Mouse (Mus musculus): ENCODE measurements around the gene Bbx. TPM values are rescaled to one million over a fixed set of nuclear protein-coding genes. Genes with fewer than 3 reads are reported as not detected.

The Bbx gene
- polyA plus RNA-seq, 1 experiment from 2014 or later, result 24.8 TPM

DNA sequence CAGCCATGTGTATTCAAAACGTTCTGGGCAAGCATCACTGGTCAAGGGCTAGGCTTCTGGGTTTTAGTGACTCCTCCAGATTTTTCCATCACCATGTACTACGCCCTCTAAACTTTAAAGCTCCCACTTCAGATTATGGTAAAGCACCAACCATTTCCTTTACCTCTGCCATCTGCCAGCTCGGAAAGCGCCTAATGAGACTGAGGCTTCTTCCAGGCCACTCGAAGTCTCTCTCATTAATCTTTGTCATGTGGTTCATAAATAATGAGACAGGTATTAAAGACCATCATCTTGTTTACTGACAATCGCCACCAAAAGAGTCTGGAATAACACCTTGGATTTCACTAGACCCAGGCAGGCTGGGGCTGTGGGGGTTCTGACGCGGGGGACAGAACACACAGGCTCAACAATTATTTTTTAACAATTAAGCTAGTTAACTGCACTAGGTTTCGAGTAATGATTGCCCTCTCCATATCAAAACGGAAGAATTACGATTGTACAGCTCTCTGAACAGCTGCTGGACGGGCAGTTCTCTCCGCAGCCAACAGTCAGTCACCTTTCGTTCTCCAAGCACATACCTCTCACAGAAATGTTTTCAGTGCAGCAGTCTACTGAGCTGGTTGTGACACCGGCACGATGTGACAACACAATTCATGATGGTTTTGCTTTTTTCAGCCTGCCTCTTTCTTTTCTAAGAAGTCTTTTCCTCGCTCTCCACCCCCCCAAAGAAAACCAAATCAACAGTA lies 68.6 kb downstream of the Bbx start:
- peak overlapping the region; percentile 50 for H3K4me2 ChIP-seq (replicated peaks)

DNA sequence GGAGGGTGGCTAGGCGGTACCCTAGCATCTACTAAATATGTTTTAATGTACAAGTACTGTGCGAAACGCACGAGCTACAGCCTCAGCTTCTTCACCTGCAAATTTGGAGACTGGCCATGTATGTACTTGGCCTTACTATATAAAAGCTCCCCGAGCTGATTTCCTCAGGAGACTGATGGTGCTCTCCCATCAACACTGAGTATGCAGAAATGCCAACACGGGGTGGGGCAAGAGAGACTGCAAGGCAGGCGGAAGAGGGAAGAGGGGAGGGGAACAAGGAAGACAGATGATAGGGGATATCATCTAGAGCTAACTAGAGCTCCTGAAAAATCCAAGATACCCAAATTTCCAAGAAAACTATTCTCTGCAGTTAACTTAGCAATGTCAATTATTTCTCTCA lies 71.6 kb downstream of the Bbx start:
- Histone ChIP-seq H3K9me3 (no peaks in the 10 kb centered on the region), H3K27me3 (replicated peaks) (no peaks in the 10 kb centered on the region), H3K4me1 (peaks cover 11% of the 10 kb centered on the region), H3K4me2 (replicated peaks) (no peak overlapping the region), H3K9ac (no peak overlapping the region), H3K4me3 (no peak overlapping the region), H3K27ac (no peak overlapping the region), H3K36me3 (no peaks in the 10 kb centered on the region)
- 88% methylated on average over 7 of the region's 7 CpGs for WGBS
- ATAC-seq (ENCODE audit: low FRiP score, low read depth), result no peak

More for the DNA sequence above, 68.6 kb downstream of the Bbx start:
- H3K27ac ChIP-seq, result no peak overlapping the region
- H3K27me3 ChIP-seq (replicated peaks), result no peaks in the 10 kb centered on the region
- H3K4me1 ChIP-seq, result peaks cover 11% of the 10 kb centered on the region
- H3K36me3 ChIP-seq, result no peaks in the 10 kb centered on the region
- 47% methylated on average over 17 of the region's 17 CpGs for WGBS
- peak overlapping the region; percentile 41 for H3K9ac ChIP-seq
- ATAC-seq (ENCODE audit: low FRiP score, low read depth), result peak; percentile 52
- no peaks in the 10 kb centered on the region for H3K9me3 ChIP-seq
- H3K4me3 ChIP-seq, result peak overlapping the region; percentile 24

DNA sequence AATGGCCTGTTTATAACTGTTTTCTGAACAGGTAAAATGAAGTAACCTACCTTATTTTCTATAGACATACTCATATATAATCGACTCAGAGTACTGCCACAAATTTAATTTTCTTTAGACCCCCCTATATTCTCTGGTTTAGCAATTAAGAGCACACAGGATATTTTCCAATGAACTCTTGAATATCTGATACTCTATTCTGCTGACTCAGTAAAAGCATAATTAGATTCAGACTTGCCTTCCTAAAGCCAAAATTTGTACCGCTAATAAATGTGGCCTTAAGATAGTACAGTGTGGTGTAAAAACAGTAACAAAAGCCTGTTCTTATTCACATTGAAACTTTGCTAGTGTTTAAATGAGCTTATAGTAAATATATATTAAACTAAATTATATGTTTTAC lies 102.5 kb downstream of the Bbx start:
- Histone ChIP-seq H3K4me1 (no peaks in the 10 kb centered on the region), H3K4me3 (no peak overlapping the region), H3K27ac (no peak overlapping the region), H3K9ac (no peak overlapping the region), H3K27me3 (replicated peaks) (no peaks in the 10 kb centered on the region), H3K36me3 (no peaks in the 10 kb centered on the region), H3K9me3 (no peaks in the 10 kb centered on the region), H3K4me2 (replicated peaks) (no peak overlapping the region)
- 92% methylated on average over 2 of the region's 2 CpGs for WGBS
- no peak for ATAC-seq (ENCODE audit: low FRiP score, low read depth)

DNA sequence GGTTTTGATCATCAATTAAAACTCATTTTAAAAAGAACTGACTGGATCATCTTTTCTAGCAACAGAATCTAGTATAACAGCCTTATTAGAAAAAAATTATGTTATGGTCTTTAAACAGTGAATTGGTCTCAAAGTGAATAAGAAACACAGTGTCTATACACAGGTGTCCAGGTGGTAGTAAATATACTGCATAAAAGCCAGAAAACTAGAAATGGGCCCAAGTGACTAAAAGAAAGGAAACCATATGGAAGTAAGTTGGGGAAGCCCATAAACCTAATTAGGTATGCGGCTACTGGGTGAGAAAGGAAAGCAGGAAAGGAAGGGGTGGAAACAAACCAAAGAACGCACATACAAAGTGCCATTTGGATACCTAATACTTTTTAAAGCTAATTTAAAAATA lies 107.4 kb downstream of the Bbx start:
- H3K27ac ChIP-seq, result no peak overlapping the region
- H3K9ac ChIP-seq, result no peak overlapping the region
- no peak for ATAC-seq (ENCODE audit: low FRiP score, low read depth)
- no peaks in the 10 kb centered on the region for H3K27me3 ChIP-seq (replicated peaks)
- no peak overlapping the region for H3K4me2 ChIP-seq (replicated peaks)
- H3K4me1 ChIP-seq, result no peaks in the 10 kb centered on the region
- WGBS, result 89% methylated on average over 2 of the region's 2 CpGs
- H3K36me3 ChIP-seq, result no peaks in the 10 kb centered on the region
- H3K9me3 ChIP-seq, result no peaks in the 10 kb centered on the region
- H3K4me3 ChIP-seq, result no peak overlapping the region

DNA sequence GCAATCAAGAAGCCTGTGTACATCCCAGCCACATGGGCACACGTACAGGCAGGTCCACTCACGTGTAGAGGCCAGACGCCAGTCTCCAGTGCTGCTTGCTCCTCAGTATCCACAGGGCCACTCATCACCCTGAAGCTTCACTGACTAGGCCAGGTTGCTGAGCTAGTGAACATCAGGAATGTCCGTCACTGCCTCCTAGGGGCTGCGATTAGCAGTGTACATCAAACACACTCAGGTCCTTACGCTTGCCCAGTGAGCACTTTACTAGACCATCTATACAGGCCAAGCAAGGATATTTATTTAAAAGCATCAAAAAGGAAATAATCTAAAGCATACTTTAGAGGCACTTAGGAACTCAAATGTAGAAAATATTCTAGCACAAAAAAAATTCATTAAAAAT lies 107.9 kb downstream of the Bbx start:
- no peak overlapping the region for H3K9ac ChIP-seq
- H3K36me3 ChIP-seq, result no peaks in the 10 kb centered on the region
- no peaks in the 10 kb centered on the region for H3K9me3 ChIP-seq
- WGBS, result 87% methylated on average over 6 of the region's 6 CpGs
- no peak overlapping the region for H3K27ac ChIP-seq
- H3K27me3 ChIP-seq (replicated peaks), result no peaks in the 10 kb centered on the region
- H3K4me2 ChIP-seq (replicated peaks), result no peak overlapping the region
- no peak for ATAC-seq (ENCODE audit: low FRiP score, low read depth)
- H3K4me3 ChIP-seq, result no peak overlapping the region
- H3K4me1 ChIP-seq, result no peaks in the 10 kb centered on the region

DNA sequence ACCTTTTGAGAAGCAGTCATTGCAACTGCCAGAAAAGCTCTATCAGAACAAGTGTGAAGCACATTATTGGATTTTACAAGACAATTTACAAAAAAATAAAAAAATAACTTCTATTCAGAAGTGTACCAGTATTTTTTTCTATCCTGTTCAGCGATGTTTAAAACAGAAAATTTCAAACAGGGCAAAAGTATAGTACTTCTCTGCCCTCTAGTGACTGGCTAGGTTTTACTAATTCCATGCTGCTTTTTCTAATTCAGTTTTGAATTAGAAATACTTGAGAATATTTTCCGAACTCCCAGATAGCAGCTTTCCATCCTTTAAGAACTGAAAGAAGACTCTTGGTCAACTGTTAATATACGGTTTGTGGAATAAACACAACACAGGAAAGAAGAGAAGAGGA lies 110.8 kb downstream of the Bbx start:
- no peaks in the 10 kb centered on the region for H3K4me1 ChIP-seq
- H3K27ac ChIP-seq, result no peak overlapping the region
- H3K9me3 ChIP-seq, result no peaks in the 10 kb centered on the region
- H3K4me3 ChIP-seq, result no peak overlapping the region
- WGBS, result 91% methylated on average over 3 of the region's 3 CpGs
- no peaks in the 10 kb centered on the region for H3K27me3 ChIP-seq (replicated peaks)
- ATAC-seq (ENCODE audit: low FRiP score, low read depth), result no peak
- no peak overlapping the region for H3K9ac ChIP-seq
- H3K4me2 ChIP-seq (replicated peaks), result no peak overlapping the region
- H3K36me3 ChIP-seq, result no peaks in the 10 kb centered on the region

DNA sequence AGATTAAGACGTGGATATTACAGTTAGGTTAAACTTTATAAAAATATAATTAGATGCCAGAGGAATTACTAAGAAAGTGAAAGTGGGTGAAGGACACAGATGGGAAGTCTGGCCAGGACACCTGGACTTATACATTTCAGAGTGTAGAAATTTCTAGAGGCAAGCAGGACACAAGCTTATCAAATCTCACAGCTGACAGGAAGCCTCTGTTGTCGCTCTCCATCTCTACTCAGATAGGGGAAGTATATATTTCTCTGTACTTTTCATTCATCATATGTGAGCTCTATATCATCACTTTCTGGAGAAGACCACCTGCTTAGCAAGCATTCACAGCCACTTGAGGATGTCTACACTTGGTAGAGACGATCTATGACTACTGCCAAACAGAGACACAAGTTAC lies 113.9 kb downstream of the Bbx start:
- H3K9ac ChIP-seq, result no peak overlapping the region
- H3K27me3 ChIP-seq (replicated peaks), result no peaks in the 10 kb centered on the region
- no peak overlapping the region for H3K27ac ChIP-seq
- WGBS, result 91% methylated on average over 3 of the region's 3 CpGs
- no peak overlapping the region for H3K4me3 ChIP-seq
- H3K36me3 ChIP-seq, result no peaks in the 10 kb centered on the region
- no peak overlapping the region for H3K4me2 ChIP-seq (replicated peaks)
- H3K4me1 ChIP-seq, result no peaks in the 10 kb centered on the region
- H3K9me3 ChIP-seq, result no peaks in the 10 kb centered on the region
- no peak for ATAC-seq (ENCODE audit: low FRiP score, low read depth)

DNA sequence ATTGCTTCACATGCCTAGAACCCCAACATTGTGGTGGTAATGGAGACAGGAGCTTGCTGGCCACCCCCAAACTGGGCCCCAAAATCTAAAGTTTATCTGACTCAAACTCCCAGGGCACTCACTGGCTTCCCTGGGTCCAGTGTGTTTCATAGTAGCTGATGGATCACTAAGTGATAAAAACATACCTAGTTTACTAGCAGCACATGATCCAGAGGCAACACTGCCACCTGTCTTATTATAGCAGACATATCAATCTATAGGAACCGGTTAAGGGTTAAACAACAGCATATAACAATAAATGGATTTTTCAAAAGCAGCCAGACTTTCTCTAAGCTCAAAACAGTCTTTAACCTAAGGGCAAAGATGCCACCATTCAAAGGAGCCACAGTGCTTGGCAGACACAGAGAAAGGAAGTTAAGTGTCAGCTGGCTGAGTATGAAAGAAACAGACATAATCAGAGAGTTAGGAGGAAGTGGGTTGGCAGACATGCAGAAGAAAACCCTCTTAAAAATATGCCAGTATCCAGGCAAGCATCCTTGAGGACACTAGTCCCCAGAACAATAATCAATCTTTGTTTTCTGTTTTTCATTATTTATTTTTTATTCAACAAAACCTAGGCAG lies 116.7 kb downstream of the Bbx start:
- Histone ChIP-seq H3K27ac (no peak overlapping the region), H3K4me1 (no peaks in the 10 kb centered on the region), H3K4me3 (no peak overlapping the region), H3K9ac (no peak overlapping the region), H3K9me3 (no peaks in the 10 kb centered on the region), H3K4me2 (replicated peaks) (no peak overlapping the region), H3K27me3 (replicated peaks) (no peaks in the 10 kb centered on the region), H3K36me3 (no peaks in the 10 kb centered on the region)
- ATAC-seq (ENCODE audit: low FRiP score, low read depth), result no peak
- 87% methylated on average over 1 of the region's 1 CpGs for WGBS

DNA sequence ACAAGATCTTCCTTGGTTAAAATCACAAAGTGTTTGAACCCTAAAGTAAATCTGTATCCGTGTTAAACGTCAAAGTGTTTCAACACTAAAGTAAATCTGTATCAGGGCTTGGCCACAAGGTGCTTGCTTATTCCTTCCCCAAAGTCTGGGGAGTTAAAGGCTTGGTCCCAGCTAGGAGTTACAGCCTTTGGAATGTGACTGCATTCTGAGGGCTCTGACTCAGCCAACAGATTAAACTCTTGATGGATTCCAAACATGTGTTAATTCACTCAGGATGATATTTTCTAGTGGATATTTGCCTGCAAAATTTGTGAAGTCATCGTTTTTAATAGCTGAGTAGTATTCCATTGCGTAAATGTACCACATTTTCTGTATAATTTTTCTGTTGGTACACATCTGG lies 120.6 kb downstream of the Bbx start:
- 92% methylated on average over 4 of the region's 4 CpGs for WGBS
- no peak for ATAC-seq (ENCODE audit: low FRiP score, low read depth)
- Histone ChIP-seq H3K4me1 (no peaks in the 10 kb centered on the region), H3K36me3 (no peaks in the 10 kb centered on the region), H3K9ac (no peak overlapping the region), H3K9me3 (no peaks in the 10 kb centered on the region), H3K27me3 (replicated peaks) (no peaks in the 10 kb centered on the region), H3K4me2 (replicated peaks) (no peak overlapping the region), H3K27ac (no peak overlapping the region), H3K4me3 (no peak overlapping the region)

DNA sequence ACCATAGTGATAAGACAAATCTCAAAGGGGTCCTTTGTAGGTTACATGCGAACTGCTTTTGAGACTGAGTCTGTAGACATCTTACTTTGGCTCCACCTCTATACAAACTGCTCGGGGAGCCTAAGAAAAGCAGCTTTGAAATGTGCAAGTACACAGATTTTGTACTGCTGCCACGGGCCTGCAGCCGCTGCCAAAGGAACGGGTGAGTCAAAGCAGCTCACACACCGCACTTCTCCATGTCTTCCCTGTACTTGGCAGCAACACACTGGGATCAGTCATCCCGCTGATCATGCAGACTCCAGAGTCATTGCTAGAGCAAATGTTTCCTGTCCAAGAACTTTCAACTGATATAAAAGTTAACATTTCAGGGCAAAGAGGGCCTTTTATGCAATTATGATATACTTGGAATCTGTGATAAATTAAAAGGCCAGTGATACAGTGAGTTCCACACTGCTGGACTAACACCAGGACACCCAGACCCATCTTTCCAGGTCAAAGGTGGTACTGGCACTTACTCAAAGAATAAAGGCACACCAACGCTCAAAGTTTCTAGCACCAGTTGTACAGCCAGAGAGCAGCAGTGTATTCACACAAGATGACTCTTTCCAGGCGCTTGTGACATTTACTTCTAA lies 122.7 kb downstream of the Bbx start:
- WGBS, result 85% methylated on average over 9 of the region's 9 CpGs
- Histone ChIP-seq H3K4me1 (no peaks in the 10 kb centered on the region), H3K36me3 (no peaks in the 10 kb centered on the region), H3K9ac (no peak overlapping the region), H3K4me2 (replicated peaks) (no peak overlapping the region), H3K4me3 (no peak overlapping the region), H3K27me3 (replicated peaks) (no peaks in the 10 kb centered on the region), H3K9me3 (no peaks in the 10 kb centered on the region), H3K27ac (no peak overlapping the region)
- no peak for ATAC-seq (ENCODE audit: low FRiP score, low read depth)

DNA sequence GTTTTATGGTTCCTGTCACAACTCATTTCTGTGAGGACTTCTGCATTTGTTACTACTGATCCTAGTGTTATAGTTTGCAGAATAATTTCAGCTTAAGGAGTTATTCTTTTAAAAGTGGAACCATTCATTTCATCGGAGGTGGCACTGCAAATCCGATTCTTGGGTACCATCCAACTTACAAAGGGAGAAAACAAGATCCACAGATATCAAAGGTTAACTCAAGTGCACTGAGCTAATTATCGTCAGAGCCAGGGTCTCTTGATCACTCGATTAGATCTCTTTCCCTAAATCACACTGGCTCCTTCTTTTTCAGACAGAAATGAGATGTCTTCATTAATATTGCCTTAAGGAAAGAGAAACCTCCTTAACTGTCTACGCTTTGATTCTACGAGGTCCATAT lies 123.9 kb downstream of the Bbx start:
- ATAC-seq (ENCODE audit: low FRiP score, low read depth), result no peak
- Histone ChIP-seq H3K9me3 (no peaks in the 10 kb centered on the region), H3K27me3 (replicated peaks) (no peaks in the 10 kb centered on the region), H3K9ac (no peak overlapping the region), H3K27ac (no peak overlapping the region), H3K4me3 (no peak overlapping the region), H3K4me1 (no peaks in the 10 kb centered on the region), H3K36me3 (no peaks in the 10 kb centered on the region), H3K4me2 (replicated peaks) (no peak overlapping the region)
- WGBS, result 93% methylated on average over 6 of the region's 6 CpGs

DNA sequence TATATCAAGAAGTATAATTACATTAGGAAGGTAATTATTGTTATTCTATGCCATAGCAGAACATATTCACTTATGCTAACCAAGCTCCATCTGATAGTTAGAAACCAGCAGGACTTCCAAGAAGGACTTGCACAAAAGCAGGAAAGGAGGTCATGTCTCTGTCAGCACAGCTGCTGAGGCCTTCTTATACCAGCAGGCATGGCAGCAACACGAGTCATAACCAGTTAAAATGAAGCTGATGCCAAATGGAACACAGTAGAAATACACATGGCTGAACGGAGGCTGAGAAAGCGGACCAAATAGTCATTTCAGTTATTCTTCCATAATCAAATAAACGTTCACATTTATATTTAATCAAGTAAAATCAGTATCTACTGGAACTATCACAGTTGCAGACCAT lies 125.0 kb downstream of the Bbx start:
- WGBS, result 89% methylated on average over 4 of the region's 4 CpGs
- ATAC-seq (ENCODE audit: low FRiP score, low read depth), result no peak
- Histone ChIP-seq H3K4me3 (no peak overlapping the region), H3K4me2 (replicated peaks) (no peak overlapping the region), H3K4me1 (no peaks in the 10 kb centered on the region), H3K9ac (no peak overlapping the region), H3K27ac (no peak overlapping the region), H3K9me3 (no peaks in the 10 kb centered on the region), H3K36me3 (no peaks in the 10 kb centered on the region), H3K27me3 (replicated peaks) (no peaks in the 10 kb centered on the region)

DNA sequence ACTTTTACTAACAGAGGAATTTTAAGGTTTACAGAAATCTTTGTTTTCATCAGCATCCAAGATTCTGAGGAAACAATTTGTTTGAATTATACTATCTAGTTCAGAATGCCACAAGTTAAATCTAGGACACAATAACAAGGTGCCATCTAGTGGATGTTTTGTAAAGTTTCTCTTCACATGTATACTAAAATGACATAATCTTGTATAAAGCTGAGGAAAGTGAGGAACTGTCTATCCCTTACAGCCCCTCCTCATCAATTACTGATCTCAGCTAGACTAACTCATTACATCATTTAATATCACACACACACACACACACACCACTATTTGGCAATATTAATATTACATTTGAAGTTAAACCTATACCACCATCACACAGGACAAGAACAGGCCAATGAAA lies 125.5 kb downstream of the Bbx start:
- Histone ChIP-seq H3K27ac (no peak overlapping the region), H3K36me3 (no peaks in the 10 kb centered on the region), H3K4me3 (no peak overlapping the region), H3K9ac (no peak overlapping the region), H3K27me3 (replicated peaks) (no peaks in the 10 kb centered on the region), H3K4me1 (no peaks in the 10 kb centered on the region), H3K9me3 (no peaks in the 10 kb centered on the region), H3K4me2 (replicated peaks) (no peak overlapping the region)
- ATAC-seq (ENCODE audit: low FRiP score, low read depth), result 0 out of 2 replicates have a peak, but pooled peaks have one; percentile 48

Data from neural tube, embryonic 12.5 days (tissue).